9 mouse cellular contexts compared by ENCODE assay signal in genomic region chr13:70545261-70545660, GRCm38 (mm10).
DNase-seq lines count a peak whose midpoint lies in the region; ATAC-seq and TF ChIP-seq lines count a peak whose summit lies in the region.
"Had no signal": no experiment of that assay in that cellular context is flagged by ENCODE, and none has a peak within 500 bp of the region (broad histone marks: within the 10 kb centered on the region; RNA-seq: fewer than 3 reads in every experiment).

No protein-coding gene starts in this region.

- no peak for TF ChIP-seq POLR2A in cerebellum, adult 2 months (IDR thresholded peaks at IDR 0.05; ENCODE audit: borderline replicate concordance, insufficient read depth, low read length)

- H3K27ac ChIP-seq in cerebellum, adult 2 months (ENCODE audit: insufficient read depth, low read length) = no peak overlapping the region
- H3K27ac ChIP-seq: neural tube, embryonic 12.5 days had no signal

- TF ChIP-seq CTCF in cerebellum, adult 2 months (IDR thresholded peaks at IDR 0.05; ENCODE audit: borderline replicate concordance, insufficient read depth, low read depth, low read length) = peak; percentile 58; the same call in 1 of the 2 replicates

- no peaks in the 10 kb centered on the region for H3K27me3 ChIP-seq in cerebellum, adult 2 months (ENCODE audit: control insufficient read depth, insufficient read depth, low read length)
- H3K27me3 ChIP-seq: neural tube, embryonic 12.5 days had no signal

- peak in 1 of 2 experiments; percentile 10 for DNase-seq in cerebellum, adult 2 months
- DNase-seq in left cerebral cortex, adult 11 months (ENCODE audit: low spot score) = peak; percentile 4
- no peak for DNase-seq in left cerebral cortex, adult 8-10 months (ENCODE audit: low spot score in 2 of 2)
- DNase-seq in MN1 (ENCODE audit: low spot score) = peak; percentile 32
- peak; percentile 11 to 23 for DNase-seq in kidney, postnatal 36 days
- DNase-seq in spleen, adult 12 weeks (ENCODE audit: low spot score) = no peak
- DNase-seq in gastrocnemius, postnatal 25 days = no peak

- H3K4me3 ChIP-seq in cerebellum, adult 2 months (replicated peaks; ENCODE audit: insufficient read depth, low read depth, low read length) = no peak overlapping the region
- H3K4me3 ChIP-seq: neural tube, embryonic 12.5 days had no signal

- ATAC-seq in cerebellum, adult (ENCODE audit: insufficient number of reproducible peaks, low FRiP score, low TSS enrichment) = no peak

- 6% methylated on average over 1 of the region's 1 CpGs for WGBS in cerebellum, adult 2 months

- H3K4me1 ChIP-seq in cerebellum, adult 2 months (ENCODE audit: control insufficient read depth, insufficient read depth, low read length) = no peaks in the 10 kb centered on the region
- H3K4me1 ChIP-seq: neural tube, embryonic 12.5 days had no signal

Comparison
In these comparisons a context has a peak if more than half of its experiments do, and no peak if none do; other contexts are left out.
1. DNase-seq: peak in left cerebral cortex, adult 11 months (single experiment), MN1 (single experiment) and kidney, postnatal 36 days (2 of 2); none in left cerebral cortex, adult 8-10 months (0 of 2), spleen, adult 12 weeks (single experiment) and gastrocnemius, postnatal 25 days (single experiment).